Mouse (Mus musculus) myocyte (in vitro differentiated cells): ENCODE measurements at regions not wholly inside any gene's neighbourhood (a gene's known extent, or its start where the extent isn't known, plus 50 kb on each side); places are given as distances from the start of the nearest gene placed in this dataset.

Experiments
- H3K27me3 ChIP-seq: one replicate; pipeline ENCODE4 v1.6.1; 2011; ENCODE audit not compliant: control insufficient read depth, insufficient read depth, insufficient read length
- H3K36me3 ChIP-seq: one replicate; pipeline ENCODE4 v1.6.1; 2011; ENCODE audit not compliant: control insufficient read depth, insufficient read depth
- H3K4me2 ChIP-seq: one replicate; pipeline ENCODE4 v1.6.1; 2011; ENCODE audit warnings: low read depth, control low read depth
- H3K4me3 ChIP-seq: one replicate; pipeline ENCODE4 v1.5.1; 2011; ENCODE audit warnings: mild to moderate bottlenecking, control low read depth, moderate library complexity
- H3K79me2 ChIP-seq: one replicate; pipeline ENCODE4 v1.6.1; 2011; ENCODE audit not compliant: control insufficient read depth, insufficient read depth
- H3ac ChIP-seq: one replicate; pipeline ENCODE4 v1.6.1; 2011; ENCODE audit not compliant: control insufficient read depth, insufficient read length
- CEBPB ChIP-seq: IDR thresholded peaks from 2 replicates; pipeline ENCODE4 v1.6.1; 2011; ENCODE audit warnings: mild to moderate bottlenecking, moderate library complexity; ENCODE audit not compliant: poor library complexity, insufficient read depth, severe bottlenecking
- E2F4 ChIP-seq: IDR thresholded peaks from one replicate; pipeline ENCODE4 v1.6.1; 2011; ENCODE audit warnings: mild to moderate bottlenecking, control low read depth, moderate library complexity; ENCODE audit not compliant: insufficient read depth
- MAX ChIP-seq: IDR thresholded peaks from one replicate; pipeline ENCODE4 v1.6.1; 2011; ENCODE audit warnings: low read depth, mild to moderate bottlenecking, control low read depth
- MYOD1 ChIP-seq, 3 experiments: IDR thresholded peaks; one replicate each; pipeline ENCODE4 v1.6.1; 2011; ENCODE audit warnings: control low read depth in 2 of 3, low read depth in 2 of 3, mild to moderate bottlenecking in 2 of 3, moderate library complexity in 1 of 3; ENCODE audit not compliant: insufficient read length in 2 of 3, control insufficient read depth in 1 of 3
- MYOG ChIP-seq, 3 experiments: IDR thresholded peaks; one replicate each; pipeline ENCODE4 v1.6.1; 2011; ENCODE audit warnings: control low read depth in 2 of 3, low read depth in 2 of 3, mild to moderate bottlenecking in 2 of 3; ENCODE audit not compliant: insufficient read length in 2 of 3, control insufficient read depth in 1 of 3, insufficient read depth in 1 of 3
- POLR2A ChIP-seq: IDR thresholded peaks from one replicate; pipeline ENCODE4 v1.6.1; 2011; ENCODE audit warnings: low read depth, mild to moderate bottlenecking, control low read depth, moderate library complexity; ENCODE audit not compliant: insufficient read length
- POLR2AphosphoS2 ChIP-seq: IDR thresholded peaks from one replicate; pipeline ENCODE4 v1.6.1; 2011; ENCODE audit warnings: low read depth, control low read depth; ENCODE audit not compliant: insufficient read length
- REST ChIP-seq: IDR thresholded peaks from one replicate; pipeline ENCODE4 v1.6.1; 2011; ENCODE audit warnings: mild to moderate bottlenecking, control low read depth, moderate library complexity; ENCODE audit not compliant: insufficient read depth, insufficient read length
- SRF ChIP-seq: IDR thresholded peaks from one replicate; pipeline ENCODE4 v1.6.1; 2011; ENCODE audit warnings: low read depth; ENCODE audit not compliant: control insufficient read depth, insufficient read length
- TCF12 ChIP-seq: IDR thresholded peaks from one replicate; pipeline ENCODE4 v1.6.1; 2011; ENCODE audit warnings: mild to moderate bottlenecking, control low read depth; ENCODE audit not compliant: poor library complexity, insufficient read depth, severe bottlenecking
- TCF3 ChIP-seq: IDR thresholded peaks from one replicate; pipeline ENCODE4 v1.6.1; 2011; ENCODE audit warnings: low read depth, control low read depth; ENCODE audit not compliant: insufficient read length
- USF1 ChIP-seq: IDR thresholded peaks from one replicate; pipeline ENCODE4 v1.6.1; 2011; ENCODE audit warnings: low read depth, mild to moderate bottlenecking, control low read depth, moderate library complexity

GRCm38 (mm10) chr8:126717652-126718155, 123.9 kb upstream of the Irf2bp2 start:
- Histone ChIP-seq H3K27me3 (no peaks in the 10 kb centered on the region), H3K4me2 (no peak overlapping the region), H3K4me3 (no peak overlapping the region), H3ac (no peak overlapping the region), H3K79me2 (no peaks in the 10 kb centered on the region), H3K36me3 (no peaks in the 10 kb centered on the region)
- TF ChIP-seq CEBPB = no peak

- no peak overlapping the region for H3K4me2 ChIP-seq
- no peak overlapping the region for H3ac ChIP-seq
- TF ChIP-seq MYOD1 (IDR thresholded peaks at IDR 0.05; ENCODE audit: control insufficient read depth in 1 of 3, insufficient read length in 2 of 3, low read depth in 2 of 3) (peak in 2 of 3 experiments; percentile 72 to 80), E2F4 (no peak)
- H3K36me3 ChIP-seq = no peaks in the 10 kb centered on the region
- H3K4me3 ChIP-seq = no peak overlapping the region
- H3K27me3 ChIP-seq = no peaks in the 10 kb centered on the region
- no peaks in the 10 kb centered on the region for H3K79me2 ChIP-seq
These were observed 121.9 kb upstream of the Irf2bp2 start for GRCm38 (mm10) chr8:126715666-126716065.

GRCm38 (mm10) chr8:126713602-126714145, 119.9 kb upstream of the Irf2bp2 start:
- no peak overlapping the region for H3K4me3 ChIP-seq
- no peak overlapping the region for H3ac ChIP-seq
- no peaks in the 10 kb centered on the region for H3K36me3 ChIP-seq
- no peak for TF ChIP-seq MYOG (IDR thresholded peaks at IDR 0.05; ENCODE audit: control insufficient read depth in 1 of 3, insufficient read depth in 1 of 3, insufficient read length in 2 of 3, low read depth in 2 of 3)
- TF ChIP-seq REST = no peak
- TF ChIP-seq TCF12 = no peak
- TF ChIP-seq TCF3 = no peak
- TF ChIP-seq POLR2A = no peak
- TF ChIP-seq E2F4 = no peak
- no peak for TF ChIP-seq MAX
- TF ChIP-seq SRF = no peak
- no peak for TF ChIP-seq POLR2AphosphoS2
- H3K4me2 ChIP-seq = no peak overlapping the region
- H3K79me2 ChIP-seq = no peaks in the 10 kb centered on the region
- no peaks in the 10 kb centered on the region for H3K27me3 ChIP-seq

DNA sequence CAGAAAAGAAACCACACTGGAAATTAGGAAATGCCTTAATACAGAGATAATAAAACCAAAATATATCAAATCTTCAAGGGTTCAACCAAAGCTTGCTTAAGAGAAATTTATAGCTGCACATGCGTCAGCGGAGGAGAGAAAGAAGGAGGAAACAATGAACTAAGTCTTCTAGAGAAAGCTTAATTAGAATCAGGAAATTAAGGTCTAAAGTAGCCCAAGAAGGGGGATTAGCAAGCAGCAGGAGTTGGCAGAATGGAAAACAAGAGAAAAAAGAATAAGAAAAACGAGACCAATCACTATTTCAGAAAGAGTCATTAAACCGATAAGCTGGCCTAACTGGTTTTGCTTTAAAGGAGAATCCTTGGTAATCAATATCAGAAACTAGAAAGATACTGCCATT, 119.4 kb upstream of the Irf2bp2 start:
- H3ac ChIP-seq = no peak overlapping the region
- H3K27me3 ChIP-seq = no peaks in the 10 kb centered on the region
- no peaks in the 10 kb centered on the region for H3K36me3 ChIP-seq
- no peak overlapping the region for H3K4me2 ChIP-seq
- no peak for TF ChIP-seq POLR2A
- no peaks in the 10 kb centered on the region for H3K79me2 ChIP-seq
- H3K4me3 ChIP-seq = no peak overlapping the region

- Histone ChIP-seq H3K27me3 (no peaks in the 10 kb centered on the region), H3K36me3 (no peaks in the 10 kb centered on the region), H3K79me2 (no peaks in the 10 kb centered on the region), H3ac (no peak overlapping the region), H3K4me3 (no peak overlapping the region), H3K4me2 (no peak overlapping the region)
- TF ChIP-seq POLR2A = no peak
- TF ChIP-seq CEBPB = no peak
- TF ChIP-seq POLR2AphosphoS2 = no peak
- TF ChIP-seq SRF = no peak
- TF ChIP-seq MAX = no peak
These were observed 119.0 kb upstream of the Irf2bp2 start for GRCm38 (mm10) chr8:126712749-126713148.

- no peak overlapping the region for H3K4me2 ChIP-seq
These were observed 115.2 kb upstream of the Irf2bp2 start for GRCm38 (mm10) chr8:126708956-126709355.

More at GRCm38 (mm10) chr8:126708956-126709355, 115.2 kb upstream of the Irf2bp2 start:
- no peak overlapping the region for H3ac ChIP-seq
- H3K27me3 ChIP-seq = no peaks in the 10 kb centered on the region
- no peak overlapping the region for H3K4me3 ChIP-seq
- no peaks in the 10 kb centered on the region for H3K36me3 ChIP-seq
- no peak for TF ChIP-seq MAX
- TF ChIP-seq TCF12 = no peak
- no peak for TF ChIP-seq POLR2A
- no peak for TF ChIP-seq POLR2AphosphoS2
- peak in 1 of 3 experiments; percentile 13 for TF ChIP-seq MYOG (IDR thresholded peaks at IDR 0.05; ENCODE audit: control insufficient read depth in 1 of 3, insufficient read depth in 1 of 3, insufficient read length in 2 of 3, low read depth in 2 of 3)
- no peak for TF ChIP-seq E2F4
- no peak for TF ChIP-seq CEBPB
- peak in 2 of 3 experiments; percentile 43 to 50 for TF ChIP-seq MYOD1 (IDR thresholded peaks at IDR 0.05; ENCODE audit: control insufficient read depth in 1 of 3, insufficient read length in 2 of 3, low read depth in 2 of 3)
- no peak for TF ChIP-seq USF1
- no peaks in the 10 kb centered on the region for H3K79me2 ChIP-seq
